Mouse (Mus musculus) urinary bladder, postnatal 4 days (tissue): ENCODE results near the gene Kcnj1.
A peak's percentile ranks its signal among the peaks of the same experiment; 100 is the strongest.

Source experiments
- DNase-seq, 2 experiments: peaks; one replicate each; pipeline ENCODE4 v3.0.0; 2021 to 2022; ENCODE audit warnings: low spot score in 2 of 2

The Kcnj1 gene

GRCm38 (mm10) chr9:32372202-32372601, at the start of gene Kcnj1:
Gene Kcnj1 (plus strand): TSS chr9:32372493.
- no peak for DNase-seq

DNA sequence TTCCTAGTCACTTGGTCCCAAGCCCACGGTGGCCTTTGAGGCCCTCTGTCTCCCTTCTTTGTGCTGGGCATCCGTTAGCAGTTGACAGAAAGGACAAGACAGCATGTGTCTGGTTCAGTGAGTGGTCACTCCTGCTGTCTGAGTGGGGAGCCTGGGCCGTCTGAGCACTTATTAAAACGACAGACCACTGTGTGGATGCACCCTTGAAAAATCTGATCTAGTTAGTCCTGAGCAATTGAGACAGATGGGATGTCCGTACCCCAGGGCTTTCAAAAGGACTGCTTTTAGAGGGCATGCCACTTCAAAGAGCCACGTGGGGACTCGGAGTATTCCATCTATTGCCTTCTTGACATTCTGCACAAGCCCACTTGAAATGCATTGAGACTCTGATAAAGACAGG, 48.7 kb upstream of the Kcnj1 start:
- DNase-seq = no peak

GRCm38 (mm10) chr9:32328777-32329176, 43.5 kb upstream of the Kcnj1 start:
- DNase-seq = no peak

DNA sequence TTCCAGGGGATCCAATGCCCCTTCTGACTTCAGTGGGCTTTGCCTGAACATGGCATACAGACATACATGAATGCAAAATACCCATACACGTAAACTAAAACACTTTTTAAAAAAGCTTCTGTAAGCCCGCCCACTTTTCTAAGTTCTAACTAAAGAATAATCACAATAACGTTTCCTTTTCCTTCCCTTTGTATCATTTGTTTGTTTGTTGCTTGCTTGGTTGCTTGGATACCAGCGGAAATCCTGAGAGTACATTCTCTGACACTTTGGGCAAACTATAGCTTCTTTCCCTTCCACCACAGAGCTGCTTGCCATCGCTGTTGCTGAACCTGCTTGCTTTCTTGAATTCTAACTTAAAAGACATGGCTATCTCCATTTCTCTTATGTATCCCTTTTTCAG, 41.1 kb upstream of the Kcnj1 start:
- DNase-seq = no peak

GRCm38 (mm10) chr9:32335389-32336150, 36.7 kb upstream of the Kcnj1 start:
- DNase-seq = no peak

DNA sequence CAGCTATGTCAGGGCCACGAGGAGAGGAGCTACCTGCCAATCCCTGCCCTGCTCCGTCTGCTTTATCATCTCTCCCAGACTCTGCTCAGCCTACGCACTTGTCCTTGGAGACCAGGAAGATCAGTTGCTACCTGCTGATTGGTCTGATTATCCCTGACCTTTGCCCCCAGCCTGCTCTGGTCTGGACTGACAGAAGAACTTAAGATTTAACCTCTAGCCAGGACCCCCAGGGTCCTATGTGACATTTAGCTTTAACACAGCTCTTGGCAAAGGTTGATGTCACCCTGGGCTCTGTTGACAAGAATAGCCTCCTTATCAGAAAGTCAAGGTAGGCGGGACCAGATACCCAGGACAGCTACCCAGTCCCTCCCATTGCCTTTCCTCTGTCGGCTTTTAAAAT, 31.5 kb upstream of the Kcnj1 start:
- DNase-seq = no peak

GRCm38 (mm10) chr9:32342929-32343328, 29.4 kb upstream of the Kcnj1 start:
- DNase-seq = no peak

DNA sequence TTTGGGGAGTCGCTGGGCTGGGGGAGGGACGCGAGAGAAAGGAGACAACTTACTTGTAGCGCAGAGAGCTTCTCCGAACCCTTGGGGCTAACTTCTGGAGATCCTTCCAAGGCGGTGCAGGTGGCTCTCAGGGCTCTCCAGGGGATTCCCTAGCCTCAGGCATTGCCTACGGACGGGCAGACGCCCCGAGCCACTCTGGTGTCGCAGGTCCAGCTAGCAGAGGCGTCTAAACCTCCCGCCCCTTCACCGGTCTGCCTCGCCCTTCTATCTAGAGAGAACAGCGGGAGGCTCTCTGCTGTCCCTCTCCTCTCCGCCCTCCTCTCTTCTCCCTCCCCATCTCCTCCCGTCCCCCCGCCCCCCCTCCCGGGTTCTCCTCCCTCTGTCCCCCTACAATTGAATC, 28.2 kb upstream of the Kcnj1 start, which contains the start of gene Kcnj5:
Gene Kcnj5 (minus strand): TSS at position 300 of the 400 bp plus-strand sequence.
- no peak for DNase-seq

GRCm38 (mm10) chr9:32344489-32344888, 27.8 kb upstream of the Kcnj1 start:
- DNase-seq = no peak

- no peak for DNase-seq
Measured at GRCm38 (mm10) chr9:32348096-32348495, 24.2 kb upstream of the Kcnj1 start.

DNA sequence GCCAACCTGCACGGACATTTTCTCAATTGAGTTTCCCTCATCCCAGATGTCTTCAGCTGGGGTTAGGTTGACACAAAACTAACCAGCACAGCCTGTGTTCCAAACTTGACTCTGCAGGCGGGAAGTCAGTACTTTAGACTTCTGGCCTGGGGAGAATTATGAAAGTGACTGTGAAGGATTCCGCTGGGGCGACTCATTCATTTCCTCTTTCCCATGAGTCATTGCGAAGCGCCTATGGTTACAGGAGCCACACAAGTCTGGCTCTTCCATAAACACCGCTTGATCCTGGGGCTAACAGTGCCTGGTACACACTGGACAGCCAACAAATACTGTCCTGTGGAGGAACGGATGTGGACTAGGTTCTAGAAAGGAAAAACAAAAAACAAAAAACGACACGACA, 22.9 kb upstream of the Kcnj1 start:
- no peak for DNase-seq

DNA sequence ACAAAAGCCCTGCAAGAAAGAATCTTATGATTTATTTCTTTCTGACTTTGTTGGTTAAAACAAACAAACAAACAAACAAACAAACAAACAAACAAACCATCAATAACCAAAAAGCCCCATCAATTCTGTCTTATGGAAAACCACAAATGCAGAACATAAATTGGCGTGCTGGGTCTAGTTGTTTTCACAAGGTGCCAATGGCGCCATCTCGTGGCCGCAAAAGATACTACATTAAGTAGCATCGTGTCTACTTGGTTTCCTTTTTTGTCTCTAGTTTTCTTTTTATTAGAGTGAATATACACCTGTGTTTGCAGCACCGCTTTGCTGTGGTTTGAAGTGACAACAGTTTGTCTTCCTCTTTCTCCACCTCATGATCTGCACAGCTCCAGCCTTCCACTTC, 22.0 kb upstream of the Kcnj1 start:
- DNase-seq = peak in 1 of 2 experiments; percentile 82

DNA sequence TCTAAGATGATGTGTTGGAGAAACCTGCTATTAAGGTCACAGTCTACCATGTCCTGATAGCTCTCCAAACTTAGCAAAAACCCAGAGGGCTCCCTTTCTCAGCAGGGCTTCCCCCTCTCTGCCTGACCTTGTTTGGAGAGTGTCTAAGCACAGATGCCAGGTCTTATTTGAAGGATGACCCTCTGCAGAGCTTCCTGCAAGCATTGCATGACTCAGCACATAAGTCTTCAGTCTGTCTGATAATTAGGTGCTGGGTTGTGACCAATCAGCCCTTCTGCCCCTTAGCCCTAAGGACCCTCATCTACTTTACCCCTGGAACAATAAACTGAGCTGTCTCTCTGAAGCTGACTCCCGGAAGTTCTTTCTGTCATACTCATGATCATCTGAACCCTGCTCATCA, 11.5 kb upstream of the Kcnj1 start:
- no peak for DNase-seq

DNA sequence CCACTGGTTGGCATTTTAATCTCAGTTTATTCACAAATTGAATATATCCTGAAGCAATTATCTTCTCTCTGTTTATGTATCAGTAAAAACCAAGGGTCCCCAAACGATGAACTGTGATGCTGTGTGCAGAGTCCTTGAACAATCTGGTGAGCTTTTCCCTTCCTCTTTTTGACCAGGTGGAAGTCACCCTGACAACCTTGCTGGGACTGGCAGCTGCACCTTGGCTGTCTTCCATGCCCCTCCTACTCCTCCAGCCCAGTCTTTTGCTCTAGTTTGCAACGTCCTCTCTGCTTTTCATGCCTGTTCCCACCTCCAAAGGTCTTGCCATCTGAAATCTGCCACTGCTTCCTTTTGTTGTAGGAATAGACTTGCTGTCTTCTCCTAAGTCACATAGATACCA, 3.5 kb upstream of the Kcnj1 start:
- no peak for DNase-seq

GRCm38 (mm10) chr9:32369388-32369787, 2.9 kb upstream of the Kcnj1 start:
- DNase-seq = no peak

DNA sequence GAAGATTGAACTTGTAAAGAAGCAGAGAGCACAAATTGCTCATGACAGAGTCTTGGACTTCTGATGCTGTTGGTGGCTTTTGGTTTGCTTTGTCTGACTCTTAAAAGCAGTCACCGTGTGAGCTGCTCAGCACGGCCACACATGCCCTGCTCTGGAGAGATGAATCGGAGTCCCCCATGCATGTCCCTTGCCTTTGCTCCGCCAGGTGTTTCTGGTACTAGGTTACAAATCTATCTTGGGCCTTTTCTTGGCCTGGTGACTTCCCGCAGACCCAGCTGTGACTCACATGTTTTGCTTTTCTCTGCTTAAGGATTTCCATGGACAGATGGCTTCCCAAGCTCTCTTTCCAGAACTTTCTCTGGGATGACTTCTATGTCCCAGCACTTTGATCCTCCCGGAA, 1.4 kb downstream of the Kcnj1 start:
- no peak for DNase-seq

DNA sequence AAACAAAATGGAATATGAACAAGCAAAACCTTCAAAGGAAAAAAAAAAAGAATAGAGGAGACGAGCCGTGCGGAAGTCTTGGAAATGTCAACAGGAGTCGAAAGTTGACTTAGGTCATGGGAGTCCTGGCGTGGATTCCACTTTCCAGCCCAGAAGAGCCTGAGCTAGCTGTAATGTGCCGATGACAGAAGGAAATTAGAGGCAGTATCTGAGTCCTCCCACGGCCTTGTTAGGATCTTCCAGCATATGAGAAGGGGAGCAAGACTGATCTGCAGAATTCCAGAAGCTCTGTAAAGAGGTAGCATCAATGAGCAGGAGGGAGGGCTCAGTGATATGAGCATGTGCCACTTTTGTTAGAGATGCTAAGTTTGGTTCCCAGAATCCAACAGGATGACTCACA, 3.7 kb downstream of the Kcnj1 start:
- no peak for DNase-seq

GRCm38 (mm10) chr9:32376863-32377590, 4.7 kb downstream of the Kcnj1 start:
- no peak for DNase-seq

DNA sequence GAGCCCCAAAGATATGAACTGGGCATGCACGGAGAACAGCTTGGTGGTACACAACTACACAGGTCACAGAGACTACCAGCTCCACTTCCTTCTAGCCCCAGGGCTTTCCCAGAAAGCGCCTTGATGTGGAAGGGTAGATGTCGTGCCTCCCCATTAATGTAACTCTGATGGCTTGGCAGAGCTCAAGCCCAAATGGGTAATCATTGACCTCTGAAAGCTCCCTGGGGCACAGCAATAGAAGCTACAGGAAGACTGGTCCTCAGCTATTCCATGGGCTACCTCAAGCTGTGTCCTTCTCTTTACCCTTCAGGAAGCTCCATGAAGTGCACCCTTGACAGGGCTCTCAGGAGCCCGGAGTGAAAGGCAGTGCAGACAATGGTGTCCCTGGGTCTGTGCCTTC, 12.6 kb downstream of the Kcnj1 start:
- no peak for DNase-seq

GRCm38 (mm10) chr9:32388120-32388519, 15.8 kb downstream of the Kcnj1 start:
- DNase-seq = no peak

GRCm38 (mm10) chr9:32391092-32391491, 18.8 kb downstream of the Kcnj1 start:
- DNase-seq = no peak

- no peak for DNase-seq
Measured at GRCm38 (mm10) chr9:32391701-32392100, 19.4 kb downstream of the Kcnj1 start.

- DNase-seq = no peak
Measured at GRCm38 (mm10) chr9:32392716-32393115, 20.4 kb downstream of the Kcnj1 start.
